Mouse (Mus musculus): ENCODE results near the gene Gm4969.

DNA sequence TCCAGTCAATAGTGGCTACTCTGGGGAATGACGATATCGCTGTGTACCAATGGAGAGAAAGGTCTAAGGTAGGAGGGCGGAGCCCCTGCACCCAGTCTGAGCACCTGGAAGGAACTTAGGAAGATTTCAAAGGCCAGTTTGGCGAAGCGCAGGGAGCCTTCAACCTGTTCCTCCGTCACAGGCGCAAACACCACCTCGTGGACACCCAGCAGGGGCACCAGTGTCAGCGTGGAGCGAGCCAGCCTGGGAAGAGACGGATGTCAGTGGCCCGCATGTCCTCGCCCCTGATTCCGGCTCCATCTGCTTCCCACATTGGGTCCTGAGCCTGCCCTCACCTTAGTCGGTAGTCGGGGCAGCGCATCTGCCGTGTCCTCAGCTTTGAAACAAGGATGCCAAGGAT is 41.2 kb upstream of the Gm4969 start:
- no peak for TF ChIP-seq POLR2A (IDR thresholded peaks at IDR 0.05; ENCODE audit: control insufficient read depth, low read depth, low read length)
- TF ChIP-seq CTCF (IDR thresholded peaks at IDR 0.05; ENCODE audit: control insufficient read depth, insufficient read depth, insufficient replicate concordance, low read depth, low read length): no peak
